Mouse (Mus musculus) kidney, adult 18-20 months (tissue): Measurements from ENCODE around the gene Snap47.

Source experiments
- DNase-seq: peaks from one replicate; pipeline ENCODE4 v3.0.0; 2021

Gene Snap47

GRCm38 (mm10) chr11:59366031-59366430 lies 85.0 kb downstream of the Snap47 start:
- DNase-seq: no peak

GRCm38 (mm10) chr11:59364417-59364816 lies 86.6 kb downstream of the Snap47 start:
- DNase-seq: no peak

- no peak for DNase-seq
These were observed 87.0 kb downstream of the Snap47 start for GRCm38 (mm10) chr11:59364007-59364406.

GRCm38 (mm10) chr11:59361291-59361690 lies 89.7 kb downstream of the Snap47 start:
- DNase-seq: no peak
